Mouse (Mus musculus): ENCODE data around the gene Dact1. TPM values are rescaled to one million over a fixed set of nuclear protein-coding genes. Genes with fewer than 3 reads are reported as not detected.

Gene Dact1
- polyA plus RNA-seq, 1 experiment from 2014 or later, result 36.5 TPM

Other genes starting within 250 kb of the Dact1 start
- gene Tomm20l, start 198.5 kb upstream of the Dact1 start, polyA plus RNA-seq (2015; fragmentation: Nextera tagmentation; extraction: Ambion mirVana), result not detected in 2 replicates
- 98.9 and 101 TPM in 2 replicates for gene Timm9, start 173.2 kb upstream of the Dact1 start, polyA plus RNA-seq (2015; fragmentation: Nextera tagmentation; extraction: Ambion mirVana)
- gene 2700049A03Rik, start 173.0 kb upstream of the Dact1 start, polyA plus RNA-seq (2015; fragmentation: Nextera tagmentation; extraction: Ambion mirVana), result 12.1 and 13.4 TPM in 2 replicates

All from midbrain, embryonic 15.5 days (tissue).